Mouse (Mus musculus) kidney, embryonic 16.5 days (tissue): ENCODE data around the gene Stk31. TPM values are rescaled to one million over a fixed set of nuclear protein-coding genes. Genes with fewer than 3 reads are reported as not detected.
A peak's percentile ranks its signal among the peaks of the same experiment; 100 is the strongest.

ENCODE experiments used
- ATAC-seq: fragments of 200-750 bp; cut with Nextera tagmentation; 2 replicates; pipeline ENCODE4 v1.8.0; 2017; ENCODE audit warnings: moderate TSS enrichment; ENCODE audit not compliant: low FRiP score, low TSS enrichment
- H3K27ac ChIP-seq: fragments of 300-500 bp; sonication (generic); 2 replicates; pipeline ENCODE4 v1.5.1; 2014; ENCODE audit warnings: low read length
- H3K27me3 ChIP-seq: fragments of 300-500 bp; sonication (generic); 2 replicates; pipeline ENCODE4 v1.6.1; 2014; ENCODE audit warnings: low read length, control low read depth, mixed read lengths; ENCODE audit not compliant: insufficient read depth
- H3K36me3 ChIP-seq: fragments of 300-500 bp; sonication (generic); 2 replicates; pipeline ENCODE4 v1.6.1; 2014; ENCODE audit warnings: low read length, control low read depth, mixed read lengths; ENCODE audit not compliant: insufficient read depth
- H3K4me1 ChIP-seq: fragments of 300-500 bp; sonication (generic); 2 replicates; pipeline ENCODE4 v1.6.1; 2014; ENCODE audit warnings: low read length, control low read depth, mixed read lengths; ENCODE audit not compliant: insufficient read depth
- H3K4me2 ChIP-seq: fragments of 300-500 bp; sonication (generic); replicated peaks from 2 replicates; pipeline ENCODE4 v1.6.1; 2014; ENCODE audit warnings: low read depth, low read length
- H3K4me3 ChIP-seq: fragments of 300-500 bp; sonication (generic); 2 replicates; pipeline ENCODE4 v1.5.1; 2014; ENCODE audit warnings: mild to moderate bottlenecking, low read length
- H3K9ac ChIP-seq: fragments of 300-500 bp; sonication (generic); replicated peaks from 2 replicates; pipeline ENCODE4 v1.6.1; 2014; ENCODE audit warnings: low read length
- H3K9me3 ChIP-seq: fragments of 300-500 bp; sonication (generic); 2 replicates; pipeline ENCODE4 v1.6.1; 2016; ENCODE audit warnings: low read length, control low read depth
- WGBS: fragments of 180-500 bp; shearing (Covaris S2); extraction: QIAGEN DNeasy Blood & Tissue Kit; methylation state at CpG from one replicate; pipeline ENCODE4 v1.1.7; 2014; 5-methylcytosine and 5-hydroxymethylcytosine counted together
- polyA plus RNA-seq: library from polyadenylated mRNA; unstranded; fragments of >200 nt; fragmentation: Nextera tagmentation; extraction: Ambion mirVana; gene quantifications from 2 replicates; pipeline ENCODE4 v1.2.1, GENCODE M21; 2015

The Stk31 gene
- polyA plus RNA-seq: 0.11 and 0.14 TPM in 2 replicates

GRCm38 (mm10) chr6:49395316-49395715 lies at the start of gene Stk31:
TSS of gene Stk31 (plus strand) at chr6:49395604.
- Histone ChIP-seq H3K9me3 (no peaks in the 10 kb centered on the region), H3K4me2 (no peak within 1 kb of the TSS), H3K4me3 (no peak within 1 kb of the TSS), H3K27ac (no peak within 1 kb of the TSS), H3K4me1 (no peaks in the 10 kb centered on the region), H3K9ac (no peak within 1 kb of the TSS), H3K27me3 (no peaks in the 10 kb centered on the region), H3K36me3 (no peaks in the 10 kb centered on the region)
- WGBS: 84% methylated on average over 33 of the region's 34 CpGs
- no peak for ATAC-seq

- Histone ChIP-seq H3K9ac (no peak overlapping the region), H3K4me2 (no peak overlapping the region), H3K9me3 (no peaks in the 10 kb centered on the region; the same call in 1 of the 2 replicates), H3K4me1 (no peaks in the 10 kb centered on the region), H3K27ac (no peak overlapping the region), H3K36me3 (no peaks in the 10 kb centered on the region), H3K4me3 (no peak overlapping the region), H3K27me3 (no peaks in the 10 kb centered on the region)
- no peak for ATAC-seq
- whole genome bisulfite sequencing: 85% methylated on average over 7 of the region's 7 CpGs
Measured at GRCm38 (mm10) chr6:49349826-49350225, 45.6 kb upstream of the Stk31 start.

- ATAC-seq: no peak
- no peaks in the 10 kb centered on the region for H3K36me3 ChIP-seq
- H3K9me3 ChIP-seq: no peaks in the 10 kb centered on the region
- 86% methylated on average over 3 of the region's 3 CpGs for WGBS
- H3K4me3 ChIP-seq: no peak overlapping the region
- no peaks in the 10 kb centered on the region for H3K27me3 ChIP-seq
- H3K27ac ChIP-seq: no peak overlapping the region
- H3K9ac ChIP-seq: no peak overlapping the region
- no peak overlapping the region for H3K4me2 ChIP-seq
- H3K4me1 ChIP-seq: no peaks in the 10 kb centered on the region
Measured at GRCm38 (mm10) chr6:49354613-49355012, 40.8 kb upstream of the Stk31 start.

- WGBS: 72% methylated on average over 4 of the region's 4 CpGs
- no peak overlapping the region for H3K4me2 ChIP-seq
- no peak overlapping the region for H3K27ac ChIP-seq
- H3K36me3 ChIP-seq: no peaks in the 10 kb centered on the region
- H3K9me3 ChIP-seq: no peaks in the 10 kb centered on the region
- no peak for ATAC-seq
- no peak overlapping the region for H3K9ac ChIP-seq
- no peaks in the 10 kb centered on the region for H3K27me3 ChIP-seq
- no peak overlapping the region for H3K4me3 ChIP-seq
- H3K4me1 ChIP-seq: no peaks in the 10 kb centered on the region
Measured at GRCm38 (mm10) chr6:49355171-49355570, 40.2 kb upstream of the Stk31 start.

DNA sequence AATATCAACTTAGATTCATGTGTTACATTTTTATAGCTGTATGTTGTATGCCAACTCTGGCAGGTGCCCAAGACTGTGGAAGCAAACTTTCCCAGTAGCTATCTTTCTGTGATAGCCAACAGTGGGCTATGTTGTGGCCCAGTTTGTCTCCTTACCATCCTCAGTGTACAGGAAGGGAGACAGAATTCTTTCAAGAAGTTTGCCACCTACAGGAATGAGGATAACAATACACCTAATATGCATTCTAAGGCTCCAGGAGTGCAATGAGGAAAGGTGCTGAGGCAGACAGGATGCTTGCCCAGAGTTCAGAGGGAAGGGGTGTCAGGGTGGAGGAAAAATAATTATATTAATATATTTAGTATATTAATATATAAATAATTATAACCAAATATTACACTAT lies 35.0 kb upstream of the Stk31 start:
- no peaks in the 10 kb centered on the region for H3K27me3 ChIP-seq
- H3K4me2 ChIP-seq: no peak overlapping the region
- no peak overlapping the region for H3K9ac ChIP-seq
- H3K36me3 ChIP-seq: no peaks in the 10 kb centered on the region
- H3K27ac ChIP-seq: no peak overlapping the region
- no peak overlapping the region for H3K4me3 ChIP-seq
- no peak for ATAC-seq
- no peaks in the 10 kb centered on the region for H3K9me3 ChIP-seq
- H3K4me1 ChIP-seq: peaks cover 3% of the 10 kb centered on the region; the same call in 1 of the 2 replicates

- ATAC-seq: peak; percentile 99
- Histone ChIP-seq H3K4me3 (peak within 1 kb of the TSS; percentile 64), H3K4me2 (peak within 1 kb of the TSS; percentile 86), H3K4me1 (peaks cover 7% of the 10 kb centered on the region), H3K9me3 (no peaks in the 10 kb centered on the region), H3K27me3 (no peaks in the 10 kb centered on the region), H3K27ac (peak within 1 kb of the TSS; percentile 75), H3K9ac (peak within 1 kb of the TSS; percentile 80), H3K36me3 (no peaks in the 10 kb centered on the region)
- 3% methylated on average over 44 of the region's 49 CpGs for WGBS
Measured at GRCm38 (mm10) chr6:49367159-49368054, 28.0 kb upstream of the Stk31 start, which contains the start of gene Fam221a. TSS of gene Fam221a (plus strand) at chr6:49367739.

GRCm38 (mm10) chr6:49368212-49368611 lies 27.2 kb upstream of the Stk31 start:
- H3K4me1 ChIP-seq: peaks cover 7% of the 10 kb centered on the region
- ATAC-seq: no peak
- peak overlapping the region; percentile 64 for H3K4me3 ChIP-seq
- H3K27me3 ChIP-seq: no peaks in the 10 kb centered on the region
- no peaks in the 10 kb centered on the region for H3K36me3 ChIP-seq
- peak overlapping the region; percentile 80 for H3K9ac ChIP-seq
- no peak overlapping the region for H3K27ac ChIP-seq
- H3K4me2 ChIP-seq: peak overlapping the region; percentile 86
- no peaks in the 10 kb centered on the region for H3K9me3 ChIP-seq
- WGBS: 35% methylated on average over 3 of the region's 3 CpGs

DNA sequence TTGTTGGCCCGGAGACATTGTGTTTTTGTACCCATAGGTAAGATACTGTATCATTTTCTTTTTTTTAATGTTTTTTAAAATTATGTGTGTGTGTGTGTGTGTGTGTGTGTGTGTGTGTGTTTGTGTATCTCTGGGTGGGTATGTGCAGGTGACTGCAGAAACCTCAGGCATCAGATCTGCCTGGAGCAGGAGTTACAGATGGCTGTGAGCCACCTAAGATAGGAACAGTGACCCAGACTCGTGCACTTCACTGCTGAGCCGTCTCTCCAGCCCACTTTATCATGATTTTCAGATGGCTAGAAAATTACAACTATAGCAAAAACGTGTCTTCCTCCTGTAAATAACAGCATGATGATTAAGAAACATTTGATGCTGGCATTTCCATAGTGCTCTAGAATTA lies 22.7 kb upstream of the Stk31 start:
- Histone ChIP-seq H3K27ac (no peak overlapping the region), H3K27me3 (no peaks in the 10 kb centered on the region), H3K9ac (no peak overlapping the region), H3K4me1 (peaks cover 7% of the 10 kb centered on the region), H3K4me2 (no peak overlapping the region), H3K9me3 (no peaks in the 10 kb centered on the region), H3K4me3 (no peak overlapping the region), H3K36me3 (no peaks in the 10 kb centered on the region)
- 80% methylated on average over 4 of the region's 4 CpGs for WGBS
- ATAC-seq: no peak

- no peak overlapping the region for H3K27ac ChIP-seq
- no peaks in the 10 kb centered on the region for H3K9me3 ChIP-seq
- H3K4me3 ChIP-seq: no peak overlapping the region
- no peak overlapping the region for H3K9ac ChIP-seq
- no peaks in the 10 kb centered on the region for H3K27me3 ChIP-seq
- WGBS: 85% methylated on average over 2 of the region's 2 CpGs
- no peaks in the 10 kb centered on the region for H3K36me3 ChIP-seq
- no peaks in the 10 kb centered on the region for H3K4me1 ChIP-seq
- no peak for ATAC-seq
- no peak overlapping the region for H3K4me2 ChIP-seq
Measured at GRCm38 (mm10) chr6:49373943-49374342, 21.5 kb upstream of the Stk31 start.

- no peak overlapping the region for H3K4me3 ChIP-seq
- H3K4me2 ChIP-seq: no peak overlapping the region
- H3K36me3 ChIP-seq: no peaks in the 10 kb centered on the region
- no peak for ATAC-seq
- WGBS: 66% methylated on average over 12 of the region's 12 CpGs
- no peaks in the 10 kb centered on the region for H3K9me3 ChIP-seq
- H3K27ac ChIP-seq: no peak overlapping the region
- H3K9ac ChIP-seq: no peak overlapping the region
- no peaks in the 10 kb centered on the region for H3K27me3 ChIP-seq
- H3K4me1 ChIP-seq: no peaks in the 10 kb centered on the region
Measured at GRCm38 (mm10) chr6:49378328-49378727, 17.1 kb upstream of the Stk31 start.
